Mouse (Mus musculus): ENCODE measurements at regions not wholly inside any gene's neighbourhood (a gene's known extent, or its start where the extent isn't known, plus 50 kb on each side); places are given as distances from the start of the nearest gene placed in this dataset.

GRCm38 (mm10) chr1:73737083-73737482 is 387.2 kb downstream of the Tns1 start:
- in situ Hi-C loops (cut with MboI, MseI): no loop called here

GRCm38 (mm10) chr1:73728377-73728776 is 395.9 kb downstream of the Tns1 start:
- in situ Hi-C loops (cut with MboI, MseI): no loop called here

- in situ Hi-C loops (cut with MboI, MseI): no loop called here
Observed at GRCm38 (mm10) chr1:73727781-73728180, 396.5 kb downstream of the Tns1 start.

- in situ Hi-C loops (cut with MboI, MseI): no loop called here
Observed at GRCm38 (mm10) chr1:73726658-73727057, 397.6 kb downstream of the Tns1 start.

GRCm38 (mm10) chr1:73725486-73725885 is 398.8 kb downstream of the Tns1 start:
- in situ Hi-C loops (cut with MboI, MseI): no loop called here

GRCm38 (mm10) chr1:73724551-73724950 is 399.7 kb downstream of the Tns1 start:
- in situ Hi-C loops (cut with MboI, MseI): no loop called here

GRCm38 (mm10) chr1:73721486-73722225 is 402.6 kb downstream of the Tns1 start:
- in situ Hi-C loops (cut with MboI, MseI): no loop called here

GRCm38 (mm10) chr1:73718421-73718820 is 405.8 kb downstream of the Tns1 start:
- in situ Hi-C loops (cut with MboI, MseI): no loop called here

GRCm38 (mm10) chr1:73717401-73717800 is 406.8 kb downstream of the Tns1 start:
- in situ Hi-C loops (cut with MboI, MseI): no loop called here

GRCm38 (mm10) chr1:73716901-73717300 is 407.3 kb downstream of the Tns1 start:
- in situ Hi-C loops (cut with MboI, MseI): no loop called here

GRCm38 (mm10) chr1:73715571-73715970 is 408.7 kb downstream of the Tns1 start:
- in situ Hi-C loops (cut with MboI, MseI): no loop called here

- in situ Hi-C loops (cut with MboI, MseI): no loop called here
Observed at GRCm38 (mm10) chr1:73702428-73702842, 421.8 kb downstream of the Tns1 start.

GRCm38 (mm10) chr1:73693537-73693936 is 430.7 kb downstream of the Tns1 start:
- in situ Hi-C loops (cut with MboI, MseI): no loop called here

GRCm38 (mm10) chr1:73685734-73686133 is 438.5 kb downstream of the Tns1 start:
- in situ Hi-C loops (cut with MboI, MseI): no loop called here

- in situ Hi-C loops (cut with MboI, MseI): no loop called here
Observed at GRCm38 (mm10) chr1:73685066-73685465, 439.2 kb downstream of the Tns1 start.

- in situ Hi-C loops (cut with MboI, MseI): no loop called here
Observed at GRCm38 (mm10) chr1:73684166-73684565, 440.1 kb downstream of the Tns1 start.

- in situ Hi-C loops (cut with MboI, MseI): no loop called here
Observed at GRCm38 (mm10) chr1:73683132-73683888, 440.9 kb downstream of the Tns1 start.

GRCm38 (mm10) chr1:73681697-73682096 is 442.6 kb downstream of the Tns1 start:
- in situ Hi-C loops (cut with MboI, MseI): no loop called here

GRCm38 (mm10) chr1:73680829-73681228 is 443.4 kb downstream of the Tns1 start:
- in situ Hi-C loops (cut with MboI, MseI): no loop called here

GRCm38 (mm10) chr1:73673851-73674235 is 450.4 kb downstream of the Tns1 start:
- in situ Hi-C loops (cut with MboI, MseI): no loop called here

GRCm38 (mm10) chr1:73673191-73673850 is 450.9 kb downstream of the Tns1 start:
- in situ Hi-C loops (cut with MboI, MseI): no loop called here

- in situ Hi-C loops (cut with MboI, MseI): no loop called here
Observed at GRCm38 (mm10) chr1:73672239-73672638, 452.0 kb downstream of the Tns1 start.
